Mouse (Mus musculus) neutrophil, adult 59 days (primary cell): ENCODE data around the gene Armc2. TPM values are rescaled to one million over a fixed set of nuclear protein-coding genes. Genes with fewer than 3 reads are reported as not detected.

Experiments
- total RNA-seq, 2 experiments: library from RNA; stranded (reverse); gene quantifications; 1 replicate in 1 of 2; 2 replicates in 1 of 2; pipeline ENCODE4 v1.2.4; 2023

Armc2 gene
- total RNA-seq: under 1 TPM in 1 of 2 experiments, not detected in 1; 0.07 TPM

GRCm38 (mm10) chr10:42018016-42018949, at the start of gene Armc2:
Armc2 (minus strand) TSS chr10:42018442.

Other genes starting within 250 kb of the Armc2 start
- 1 to 10 TPM; 8.7 to 9.7 TPM for gene Cep57l1, start 208.6 kb downstream of the Armc2 start, total RNA-seq
- 10 to 100 TPM in 1 of 2 experiments, 1 to 10 TPM in 1; 8.4 to 10.1 TPM for gene Sesn1, start 208.5 kb downstream of the Armc2 start, total RNA-seq